Mouse (Mus musculus): Measurements from ENCODE around the gene Arap1.
A peak's percentile ranks its signal among the peaks of the same experiment; 100 is the strongest.

Gene Arap1

DNA sequence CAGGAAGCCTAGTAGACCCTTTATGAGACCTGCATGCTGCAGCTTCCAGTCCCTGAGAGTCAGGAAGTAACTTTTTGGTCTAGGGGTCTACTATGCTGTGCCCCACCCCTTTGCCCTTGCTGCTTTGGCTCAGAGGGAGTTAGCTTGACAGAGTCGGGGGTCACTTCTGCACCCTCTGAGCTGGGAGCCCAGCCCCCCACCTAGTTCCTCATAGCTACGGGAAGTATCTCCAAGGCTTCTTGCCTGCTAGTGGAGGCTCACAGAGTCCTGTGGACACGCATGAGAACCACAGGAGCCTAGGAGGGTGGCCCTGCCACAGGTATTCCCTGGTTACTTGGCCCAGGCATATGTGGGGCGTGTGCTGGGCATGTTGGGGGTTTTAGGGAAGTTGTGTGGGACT, 13.2 kb downstream of the Arap1 start:
- no peak for DNase-seq (ENCODE audit: low read depth in 2 of 2, low spot score in 2 of 2)

GRCm38 (mm10) chr7:101361767-101362166, 13.9 kb downstream of the Arap1 start:
- DNase-seq (ENCODE audit: low read depth in 2 of 2, low spot score in 2 of 2) = no peak

- DNase-seq (ENCODE audit: low read depth in 2 of 2, low spot score in 2 of 2) = peak in 1 of 2 experiments; percentile 23
These were observed 14.9 kb downstream of the Arap1 start for GRCm38 (mm10) chr7:101362791-101363191.

GRCm38 (mm10) chr7:101363914-101364313, 16.0 kb downstream of the Arap1 start:
- DNase-seq (ENCODE audit: low read depth in 2 of 2, low spot score in 2 of 2) = no peak

DNA sequence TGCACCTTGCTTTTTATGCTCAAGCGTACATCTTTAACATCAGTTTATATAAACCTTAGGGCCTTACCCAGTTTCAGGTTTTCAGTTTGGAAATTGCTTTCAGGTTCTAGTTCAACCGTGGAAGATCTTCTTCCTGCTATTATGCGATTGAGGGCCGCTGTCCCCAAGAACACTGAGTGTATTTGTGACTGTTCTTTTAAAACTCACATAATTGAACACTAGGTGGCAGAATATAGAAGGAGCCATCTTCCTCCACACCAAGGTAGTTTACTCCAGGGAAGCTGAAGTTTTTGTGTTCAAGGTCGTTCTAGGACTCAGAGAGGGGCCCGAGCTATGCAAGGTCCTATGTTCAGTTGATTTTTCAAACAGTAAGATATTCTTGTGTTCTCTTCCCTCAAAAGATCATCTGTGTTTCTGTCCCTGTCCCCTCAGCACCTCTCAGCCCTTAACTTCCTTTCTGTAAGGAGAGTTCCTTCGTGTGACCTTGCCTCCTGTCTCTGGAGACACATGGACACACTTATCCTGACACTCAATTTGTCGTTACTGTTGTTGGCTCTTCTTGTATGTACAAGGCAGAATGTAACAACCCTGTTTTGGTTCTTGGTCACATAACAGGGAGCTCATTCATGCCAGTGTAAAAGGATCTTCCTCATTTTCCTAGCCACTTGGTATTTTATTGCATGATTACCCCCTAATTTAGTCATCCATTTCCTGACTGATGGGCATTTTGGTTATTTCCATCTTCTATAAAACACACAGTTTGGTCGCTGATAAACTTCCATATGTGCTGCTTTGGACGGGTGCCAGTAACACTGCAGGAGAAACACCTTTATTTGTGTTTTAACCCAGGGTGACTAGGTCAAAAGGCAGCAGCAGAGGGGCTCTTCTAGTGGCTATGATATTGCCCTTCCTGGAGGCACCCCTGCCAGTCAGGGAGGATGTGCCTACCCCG, 20.3 kb downstream of the Arap1 start:
- DNase-seq (ENCODE audit: low read depth in 2 of 2, low spot score in 2 of 2) = no peak

DNA sequence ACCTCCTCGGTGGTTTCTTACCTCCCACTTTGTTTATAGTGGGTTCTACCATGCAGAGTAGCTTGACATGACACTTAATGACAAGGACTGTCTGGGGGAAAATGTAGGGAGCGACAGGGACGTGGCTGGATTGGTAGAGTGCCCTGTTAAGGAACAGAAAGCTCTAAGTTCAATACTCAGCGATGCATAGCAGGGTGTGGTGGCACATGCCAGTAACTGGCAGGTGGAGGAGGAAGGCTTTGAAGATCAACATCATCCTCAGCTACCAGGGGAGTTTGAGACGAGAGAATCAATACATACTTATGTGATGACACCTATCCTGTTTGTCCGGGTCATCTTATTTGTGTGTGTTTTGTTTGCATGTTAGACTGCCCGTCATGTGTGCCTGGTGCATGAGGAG, 21.8 kb downstream of the Arap1 start:
- no peak for DNase-seq (ENCODE audit: low read depth in 2 of 2, low spot score in 2 of 2)

DNA sequence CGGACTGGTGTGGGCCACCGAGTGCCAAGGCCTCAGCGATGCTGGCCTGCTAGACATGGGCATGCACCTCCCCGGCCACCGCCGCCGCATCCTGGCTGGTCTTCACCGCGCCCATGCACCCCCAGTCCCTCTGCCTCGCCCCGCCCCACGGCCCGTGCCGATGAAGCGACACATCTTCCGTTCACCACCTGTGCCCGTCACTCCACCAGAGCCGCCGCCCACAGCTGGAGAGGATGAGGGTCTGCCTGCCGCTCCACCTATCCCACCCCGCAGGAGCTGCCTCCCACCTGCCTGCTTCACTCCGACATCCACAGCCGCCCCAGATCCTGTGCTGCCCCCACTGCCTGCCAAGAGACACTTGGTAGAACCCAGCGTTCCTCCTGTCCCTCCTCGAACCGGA, 25.2 kb downstream of the Arap1 start:
- no peak for DNase-seq (ENCODE audit: low read depth in 2 of 2, low spot score in 2 of 2)

GRCm38 (mm10) chr7:101374155-101374554, 26.3 kb downstream of the Arap1 start:
- peak in 1 of 2 experiments; percentile 51 for DNase-seq (ENCODE audit: low read depth in 2 of 2, low spot score in 2 of 2)

- DNase-seq (ENCODE audit: low read depth in 2 of 2, low spot score in 2 of 2) = no peak
These were observed 29.0 kb downstream of the Arap1 start for GRCm38 (mm10) chr7:101376701-101377340.

DNA sequence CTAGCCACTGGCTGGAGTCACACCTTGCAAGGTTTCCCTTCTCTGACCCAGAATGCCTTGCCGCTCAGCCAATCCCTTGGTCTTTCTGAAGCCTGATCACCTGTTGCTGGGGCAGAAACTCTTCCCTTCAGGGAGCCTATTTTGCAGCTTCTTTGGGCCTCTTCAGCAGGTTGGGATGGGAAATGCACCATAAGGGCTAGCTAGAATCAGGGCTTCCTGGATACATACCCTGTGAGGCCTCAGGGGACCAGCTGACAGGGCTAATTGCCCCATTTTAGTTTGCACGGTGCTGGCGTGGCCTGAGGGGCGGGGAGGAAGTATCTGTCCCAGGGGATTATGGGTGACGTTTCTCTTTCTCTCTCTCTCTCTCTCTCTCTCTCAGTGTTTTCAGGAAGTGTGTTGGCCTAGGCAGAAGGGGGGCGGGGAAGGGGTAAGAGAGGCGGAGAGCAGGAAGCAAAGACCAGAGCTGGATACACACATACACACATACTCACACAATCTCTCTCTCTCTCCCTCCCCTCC, 29.9 kb downstream of the Arap1 start:
- peak; percentile 72 to 86 for DNase-seq (ENCODE audit: low read depth in 2 of 2, low spot score in 2 of 2)

DNA sequence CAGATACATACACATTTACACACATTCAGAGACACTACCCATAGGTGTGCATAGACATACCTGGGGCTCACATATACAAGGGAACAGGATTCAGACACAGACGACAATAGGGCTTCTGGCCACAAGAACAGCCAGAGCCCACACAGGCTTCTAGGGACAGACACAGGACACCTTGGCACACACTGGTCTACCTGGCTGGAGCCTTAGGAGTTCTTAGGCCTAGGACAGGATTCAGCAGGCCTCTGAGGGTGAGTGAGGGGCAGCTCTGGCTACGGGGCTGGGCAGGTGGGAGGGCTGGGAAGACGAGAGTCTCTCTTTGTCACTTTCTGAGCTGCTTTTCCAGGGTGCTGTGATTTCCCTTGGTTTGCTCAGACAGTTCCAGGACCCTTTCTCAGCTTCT, 30.4 kb downstream of the Arap1 start:
- DNase-seq (ENCODE audit: low read depth in 2 of 2, low spot score in 2 of 2) = no peak

- no peak for DNase-seq (ENCODE audit: low read depth in 2 of 2, low spot score in 2 of 2)
These were observed 31.1 kb downstream of the Arap1 start for GRCm38 (mm10) chr7:101378796-101379465.

- no peak for DNase-seq (ENCODE audit: low read depth in 2 of 2, low spot score in 2 of 2)
These were observed 31.9 kb downstream of the Arap1 start for GRCm38 (mm10) chr7:101379732-101380131.

GRCm38 (mm10) chr7:101381512-101381911, 33.6 kb downstream of the Arap1 start:
- no peak for DNase-seq (ENCODE audit: low read depth in 2 of 2, low spot score in 2 of 2)

DNA sequence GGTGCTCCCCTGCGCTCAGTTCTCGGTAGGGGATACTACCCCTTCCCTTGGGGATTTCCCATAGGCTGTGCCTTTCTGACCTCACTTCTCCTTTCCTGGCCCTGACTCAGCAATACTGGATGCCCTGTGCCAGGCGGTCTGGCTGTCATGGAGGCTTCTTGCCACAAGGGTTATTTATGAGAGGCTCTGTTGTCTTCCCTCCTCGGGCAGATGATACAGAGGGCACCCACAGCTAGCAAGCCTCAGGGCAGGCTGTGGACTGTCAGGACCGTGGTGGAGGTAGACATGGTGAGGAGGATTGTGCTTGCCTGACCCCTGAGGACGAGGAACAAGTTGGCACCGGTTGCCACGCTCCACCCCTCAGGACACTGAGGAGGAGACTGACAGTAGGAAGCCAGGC, 34.5 kb downstream of the Arap1 start:
- DNase-seq (ENCODE audit: low read depth in 2 of 2, low spot score in 2 of 2) = no peak

DNA sequence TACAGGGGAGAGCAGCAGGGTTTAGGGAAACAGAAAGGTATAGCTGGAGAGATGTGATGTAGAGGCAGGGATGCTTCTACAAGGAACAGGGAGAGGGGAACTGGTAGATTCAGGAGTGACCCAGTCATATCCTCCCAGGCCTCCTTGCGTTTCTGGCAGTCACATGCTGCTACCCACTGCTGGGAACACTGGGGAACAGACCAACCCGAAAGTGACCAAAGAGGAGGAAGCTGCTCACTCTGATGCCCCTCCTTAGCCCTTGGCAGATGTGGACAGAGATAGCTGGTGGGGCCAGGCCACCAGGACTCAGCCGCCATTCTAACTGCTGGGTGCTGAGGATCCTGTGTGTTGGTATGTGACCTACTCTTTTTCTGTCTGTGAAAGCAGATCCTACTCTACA, 35.9 kb downstream of the Arap1 start:
- no peak for DNase-seq (ENCODE audit: low read depth in 2 of 2, low spot score in 2 of 2)

- no peak for DNase-seq (ENCODE audit: low read depth in 2 of 2, low spot score in 2 of 2)
These were observed 37.1 kb downstream of the Arap1 start for GRCm38 (mm10) chr7:101384931-101385330.

DNA sequence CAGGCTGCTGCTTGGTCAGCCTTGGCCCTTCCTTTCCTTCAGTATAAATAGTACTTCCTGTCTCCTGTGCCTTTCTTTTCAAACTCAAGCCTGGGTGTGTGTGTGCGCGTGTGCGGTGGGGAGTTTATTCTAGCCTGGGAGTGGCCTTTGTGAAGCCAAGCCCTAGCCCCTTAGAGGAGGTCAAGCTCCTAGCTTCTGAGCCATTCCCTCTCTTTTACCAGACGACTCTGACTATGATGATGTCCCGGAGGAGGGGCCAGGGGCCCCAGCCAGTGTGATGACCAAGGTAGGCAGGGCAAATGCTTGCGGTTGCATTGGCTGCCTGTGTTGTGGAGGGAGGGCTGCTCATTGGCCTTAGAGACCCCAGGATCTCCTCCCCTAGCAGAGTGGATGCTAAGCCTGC, 37.5 kb downstream of the Arap1 start:
- no peak for DNase-seq (ENCODE audit: low read depth in 2 of 2, low spot score in 2 of 2)

DNA sequence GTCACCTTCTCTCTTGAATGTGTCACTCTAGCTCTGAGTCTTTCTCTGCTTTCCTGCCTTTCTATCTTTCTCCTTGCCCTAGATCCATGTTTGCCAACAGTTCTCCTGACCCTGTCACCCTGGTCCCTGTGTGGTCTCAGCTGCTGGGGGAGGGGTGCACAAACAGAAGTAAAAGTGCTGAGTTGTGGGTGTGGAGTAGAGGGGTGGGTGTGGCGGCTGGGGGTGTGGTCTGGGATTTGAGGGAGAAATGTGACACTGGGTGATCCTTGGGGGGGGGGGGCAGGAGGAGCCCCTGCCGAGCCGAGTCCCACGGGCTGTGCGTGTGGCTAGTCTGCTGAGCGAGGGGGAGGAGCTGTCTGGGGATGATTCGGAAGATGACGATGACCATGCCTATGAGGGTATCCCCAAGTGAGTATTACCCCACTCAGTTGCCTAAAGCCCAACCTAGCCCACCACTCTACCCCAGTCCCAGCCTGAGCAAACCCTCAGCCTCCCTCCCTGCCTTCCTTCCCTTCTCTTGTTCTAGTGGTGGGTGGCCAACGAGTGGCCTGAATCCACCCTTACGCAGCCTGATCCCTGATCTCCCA, 38.1 kb downstream of the Arap1 start:
- DNase-seq (ENCODE audit: low read depth in 2 of 2, low spot score in 2 of 2) = no peak

- no peak for DNase-seq (ENCODE audit: low read depth in 2 of 2, low spot score in 2 of 2)
These were observed 41.4 kb downstream of the Arap1 start for GRCm38 (mm10) chr7:101389256-101389655.

- DNase-seq (ENCODE audit: low read depth in 2 of 2, low spot score in 2 of 2) = no peak
These were observed 44.1 kb downstream of the Arap1 start for GRCm38 (mm10) chr7:101391909-101392479.
